Mouse (Mus musculus): ENCODE data around the gene Fndc7. TPM values are rescaled to one million over a fixed set of nuclear protein-coding genes. Genes with fewer than 3 reads are reported as not detected.
A peak's percentile ranks its signal among the peaks of the same experiment; 100 is the strongest.
"Not testable (repeated sequence)": the region's sequence is repeated elsewhere in the genome, so short reads cannot be mapped to it uniquely, and the experiment has no call there.

The Fndc7 gene
- total and polyA plus RNA-seq, 2 experiments from 2014 or later = 0.06 to 0.16 TPM

DNA sequence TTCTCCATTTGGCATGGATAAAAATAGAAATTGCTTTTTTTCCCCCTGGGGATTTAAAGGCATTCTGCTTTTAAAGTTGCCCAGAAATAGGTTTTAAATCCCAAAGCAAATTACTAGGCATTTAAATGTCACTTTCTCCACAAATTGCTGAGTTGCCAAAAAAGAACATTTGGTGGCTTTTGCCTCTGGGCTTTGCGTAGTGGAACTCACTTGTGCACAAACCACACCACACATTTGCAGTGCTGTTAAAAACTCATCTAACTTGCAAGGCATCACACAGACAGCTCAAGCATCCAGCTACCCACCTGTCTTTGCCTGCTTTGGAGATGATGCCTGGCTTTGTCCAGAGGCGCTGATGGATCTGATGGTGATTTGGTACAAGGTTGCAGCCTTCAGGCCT, 6.7 kb downstream of the Fndc7 start:
- Histone ChIP-seq H3K9me3 (ENCODE audit: low read length) (no peaks in the 10 kb centered on the region), H3K9ac (replicated peaks; ENCODE audit: low read length) (no peak overlapping the region), H3K4me2 (ENCODE audit: low read depth, low read length) (no peak overlapping the region), H3K27me3 (ENCODE audit: insufficient read depth, low read length) (no peaks in the 10 kb centered on the region), H3K4me3 (ENCODE audit: low read length) (no peak overlapping the region), H3K27ac (no peak overlapping the region), H3K36me3 (ENCODE audit: insufficient read depth, low read length) (no peaks in the 10 kb centered on the region), H3K4me1 (ENCODE audit: insufficient read depth, low read length) (peaks cover 4% of the 10 kb centered on the region; the same call in 1 of the 2 replicates)
- peak; percentile 33 for DNase-seq (ENCODE audit: low spot score)
- 68% methylated on average over 2 of the region's 2 CpGs for WGBS
- no peak for TF ChIP-seq CTCF (IDR thresholded peaks at IDR 0.05; ENCODE audit: low read depth)
- no peak for ATAC-seq

DNA sequence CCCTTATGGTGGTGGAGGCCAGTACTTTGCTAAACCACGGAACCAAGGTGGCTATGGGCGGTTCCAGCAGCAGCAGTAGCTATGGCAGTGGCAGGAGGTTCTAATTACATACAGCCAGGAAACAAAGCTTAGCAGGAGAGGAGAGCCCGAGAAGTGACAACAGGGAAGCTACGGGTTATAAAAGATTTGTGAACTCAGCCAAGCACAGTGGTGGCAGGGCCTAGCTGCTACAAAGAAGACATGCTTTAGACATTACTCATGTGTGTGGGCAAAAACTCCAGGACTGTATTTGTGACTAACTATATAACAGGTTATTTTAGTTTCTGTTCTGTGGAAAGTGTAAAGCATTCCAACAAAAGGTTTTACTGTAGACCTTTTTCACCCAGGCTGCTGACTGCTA, 7.9 kb downstream of the Fndc7 start:
- not testable (repeated sequence) for H3K4me1 ChIP-seq (ENCODE audit: insufficient read depth, low read length); H3K27ac ChIP-seq; H3K27me3 ChIP-seq (ENCODE audit: insufficient read depth, low read length); ATAC-seq; H3K4me2 ChIP-seq (ENCODE audit: low read depth, low read length); H3K9me3 ChIP-seq (ENCODE audit: low read length); H3K4me3 ChIP-seq (ENCODE audit: low read length); H3K36me3 ChIP-seq (ENCODE audit: insufficient read depth, low read length); H3K9ac ChIP-seq (replicated peaks; ENCODE audit: low read length); DNase-seq (ENCODE audit: low spot score)
- WGBS = 31% methylated on average over 4 of the region's 4 CpGs

DNA sequence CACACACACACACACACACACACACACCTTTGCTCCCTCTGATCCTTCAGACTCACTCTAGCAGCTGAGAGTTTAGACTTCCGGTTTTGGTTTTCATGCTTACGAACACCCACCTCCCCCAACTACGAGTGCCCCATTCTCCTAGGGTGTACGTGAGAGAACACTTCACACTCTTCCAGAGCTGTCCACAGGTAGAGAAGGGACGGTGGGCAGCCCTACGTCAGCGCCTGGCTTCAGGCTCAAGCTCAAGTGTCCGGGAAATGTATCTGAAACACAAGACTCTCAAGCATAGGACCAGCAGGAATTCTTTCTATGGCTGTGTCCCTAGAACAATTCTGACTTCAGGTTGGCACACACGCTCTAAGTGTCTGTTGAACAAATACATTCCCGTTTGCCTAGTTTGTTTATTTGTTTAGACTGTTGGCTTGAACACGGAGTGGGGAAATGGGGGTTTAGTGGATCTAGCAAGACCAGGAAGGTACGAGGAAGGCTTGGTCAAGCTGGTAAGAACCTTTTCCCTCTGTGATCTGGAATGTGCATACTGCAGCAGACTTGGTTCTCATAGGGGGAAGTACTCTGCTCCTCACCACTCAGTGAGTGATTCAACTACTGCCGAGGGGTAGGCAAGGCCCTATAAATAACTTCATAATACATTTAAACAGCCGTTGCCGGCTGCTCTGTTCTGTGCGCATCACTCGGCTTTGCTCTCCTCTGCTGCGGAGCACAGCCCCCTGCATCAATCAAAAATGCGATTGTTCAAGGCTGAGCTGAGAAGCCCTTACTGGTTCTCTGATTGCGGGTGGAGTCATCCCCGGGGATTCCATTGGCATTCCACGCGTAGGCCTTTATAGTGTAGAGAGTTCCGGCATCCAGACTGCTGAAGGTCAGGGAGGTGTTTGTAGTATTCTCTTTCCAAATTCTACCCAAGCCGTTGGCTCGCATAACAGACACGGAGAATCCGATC, 9.0 kb downstream of the Fndc7 start:
- Histone ChIP-seq H3K36me3 (ENCODE audit: insufficient read depth, low read length) (no peaks in the 10 kb centered on the region), H3K4me1 (ENCODE audit: insufficient read depth, low read length) (peaks cover 4% of the 10 kb centered on the region; the same call in 1 of the 2 replicates), H3K9me3 (ENCODE audit: low read length) (no peaks in the 10 kb centered on the region), H3K9ac (replicated peaks; ENCODE audit: low read length) (no peak overlapping the region), H3K4me2 (ENCODE audit: low read depth, low read length) (peak overlapping the region; percentile 12; the same call in 1 of the 2 replicates), H3K27me3 (ENCODE audit: insufficient read depth, low read length) (no peaks in the 10 kb centered on the region), H3K4me3 (ENCODE audit: low read length) (no peak overlapping the region), H3K27ac (no peak overlapping the region)
- peak; percentile 15 for DNase-seq (ENCODE audit: low spot score)
- peak; percentile 32; the same call in 1 of the 2 replicates for ATAC-seq
- WGBS = 51% methylated on average over 28 of the region's 28 CpGs
- TF ChIP-seq CTCF (IDR thresholded peaks at IDR 0.05; ENCODE audit: low read depth) = no peak

GRCm38 (mm10) chr3:108879836-108880435, 9.9 kb downstream of the Fndc7 start:
- H3K27ac ChIP-seq = no peak overlapping the region
- WGBS = 61% methylated on average over 5 of the region's 5 CpGs
- ATAC-seq (no peak), DNase-seq (ENCODE audit: low spot score) (no peak)
- peaks cover 4% of the 10 kb centered on the region; the same call in 1 of the 2 replicates for H3K4me1 ChIP-seq (ENCODE audit: insufficient read depth, low read length)
- H3K27me3 ChIP-seq (ENCODE audit: insufficient read depth, low read length) = no peaks in the 10 kb centered on the region
- TF ChIP-seq CTCF (IDR thresholded peaks at IDR 0.05; ENCODE audit: low read depth) = no peak
- no peak overlapping the region for H3K4me3 ChIP-seq (ENCODE audit: low read length)
- H3K4me2 ChIP-seq (ENCODE audit: low read depth, low read length) = no peak overlapping the region
- H3K9me3 ChIP-seq (ENCODE audit: low read length) = no peaks in the 10 kb centered on the region
- no peaks in the 10 kb centered on the region for H3K36me3 ChIP-seq (ENCODE audit: insufficient read depth, low read length)
- no peak overlapping the region for H3K9ac ChIP-seq (replicated peaks; ENCODE audit: low read length)

DNA sequence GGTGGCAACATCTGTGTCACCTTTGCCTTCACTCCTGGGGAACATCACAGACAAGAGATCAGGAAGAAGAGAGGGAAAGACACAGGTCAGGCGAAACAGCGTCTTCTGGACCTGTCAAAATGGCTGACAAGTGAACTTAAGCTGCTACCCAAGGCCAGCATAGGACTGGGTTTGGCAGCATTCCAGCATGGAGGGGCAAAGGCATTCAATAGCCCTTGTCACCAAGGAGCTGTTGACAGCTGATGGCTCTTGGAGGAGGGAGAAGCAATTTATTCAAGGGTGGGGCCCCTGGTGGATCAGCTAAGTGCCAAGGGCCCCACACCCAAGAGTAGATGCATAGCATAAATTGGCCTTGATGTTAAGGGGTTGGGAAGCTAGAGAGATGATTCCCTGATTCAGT, 10.7 kb downstream of the Fndc7 start:
- ATAC-seq (no peak), DNase-seq (ENCODE audit: low spot score) (peak; percentile 43)
- Histone ChIP-seq H3K4me3 (ENCODE audit: low read length) (no peak overlapping the region), H3K4me1 (ENCODE audit: insufficient read depth, low read length) (peaks cover 4% of the 10 kb centered on the region; the same call in 1 of the 2 replicates), H3K27me3 (ENCODE audit: insufficient read depth, low read length) (no peaks in the 10 kb centered on the region), H3K4me2 (ENCODE audit: low read depth, low read length) (no peak overlapping the region), H3K9me3 (ENCODE audit: low read length) (no peaks in the 10 kb centered on the region), H3K27ac (no peak overlapping the region), H3K9ac (replicated peaks; ENCODE audit: low read length) (no peak overlapping the region), H3K36me3 (ENCODE audit: insufficient read depth, low read length) (no peaks in the 10 kb centered on the region)
- WGBS = 28% methylated on average over 2 of the region's 2 CpGs
- TF ChIP-seq CTCF (IDR thresholded peaks at IDR 0.05; ENCODE audit: low read depth) = no peak

GRCm38 (mm10) chr3:108870631-108871030, 19.2 kb downstream of the Fndc7 start:
- H3K9ac ChIP-seq (replicated peaks; ENCODE audit: low read length) = no peak overlapping the region
- no peaks in the 10 kb centered on the region for H3K27me3 ChIP-seq (ENCODE audit: insufficient read depth, low read length)
- H3K4me1 ChIP-seq (ENCODE audit: insufficient read depth, low read length) = no peaks in the 10 kb centered on the region
- WGBS = 80% methylated on average over 6 of the region's 6 CpGs
- no peak overlapping the region for H3K4me3 ChIP-seq (ENCODE audit: low read length)
- H3K27ac ChIP-seq = no peak overlapping the region
- DNase-seq (ENCODE audit: low spot score) (no peak), ATAC-seq (no peak)
- no peaks in the 10 kb centered on the region for H3K36me3 ChIP-seq (ENCODE audit: insufficient read depth, low read length)
- no peaks in the 10 kb centered on the region for H3K9me3 ChIP-seq (ENCODE audit: low read length)
- no peak overlapping the region for H3K4me2 ChIP-seq (ENCODE audit: low read depth, low read length)
- no peak for TF ChIP-seq CTCF (IDR thresholded peaks at IDR 0.05; ENCODE audit: low read depth)
